Mouse (Mus musculus) limb, embryonic 10.5 days (tissue): ENCODE measurements at regions not wholly inside any gene's neighbourhood (a gene's known extent, or its start where the extent isn't known, plus 50 kb on each side); places are given as distances from the start of the nearest gene placed in this dataset.

ENCODE experiments used
- DNase-seq: peaks from one replicate; pipeline ENCODE4 v3.0.0-alpha.2; 2017; ENCODE audit warnings: low spot score
- H3K27ac ChIP-seq: fragments of 300-500 bp; sonication (generic); 2 replicates; pipeline ENCODE4 v1.5.1; 2016; ENCODE audit warnings: mild to moderate bottlenecking
- H3K27me3 ChIP-seq: fragments of 300-500 bp; sonication (generic); 2 replicates; pipeline ENCODE4 v1.6.1; 2016; ENCODE audit warnings: low read depth, mild to moderate bottlenecking; ENCODE audit not compliant: poor library complexity, severe bottlenecking
- H3K36me3 ChIP-seq: fragments of 300-500 bp; sonication (generic); 2 replicates; pipeline ENCODE4 v1.6.1; 2016; ENCODE audit warnings: mild to moderate bottlenecking, moderate library complexity
- H3K4me1 ChIP-seq: fragments of 300-500 bp; sonication (generic); 2 replicates; pipeline ENCODE4 v1.6.1; 2016
- H3K4me3 ChIP-seq: fragments of 300-500 bp; sonication (generic); 2 replicates; pipeline ENCODE4 v1.5.1; 2016; ENCODE audit warnings: mild to moderate bottlenecking, moderate library complexity
- H3K9me3 ChIP-seq: fragments of 300-500 bp; sonication (generic); replicated peaks from 2 replicates; pipeline ENCODE4 v1.6.1; 2016; ENCODE audit warnings: mild to moderate bottlenecking
- WGBS: fragments of 180-500 bp; shearing (Covaris S2); methylation state at CpG from one replicate; pipeline ENCODE4 v1.1.7; 2016; 5-methylcytosine and 5-hydroxymethylcytosine counted together

GRCm38 (mm10) chr4:7161411-7161810 lies 1077.4 kb downstream of the Car8 start:
- H3K9me3 ChIP-seq = no peaks in the 10 kb centered on the region
- DNase-seq = no peak
- H3K27ac ChIP-seq = no peak overlapping the region
- no peak overlapping the region for H3K4me3 ChIP-seq
- H3K4me1 ChIP-seq = no peaks in the 10 kb centered on the region
- whole genome bisulfite sequencing = 90% methylated on average over 4 of the region's 4 CpGs
- H3K27me3 ChIP-seq = no peaks in the 10 kb centered on the region
- no peaks in the 10 kb centered on the region for H3K36me3 ChIP-seq

GRCm38 (mm10) chr4:7157883-7158282 lies 1081.0 kb downstream of the Car8 start:
- no peak for DNase-seq
- no peak overlapping the region for H3K27ac ChIP-seq
- no peaks in the 10 kb centered on the region for H3K4me1 ChIP-seq
- H3K9me3 ChIP-seq = no peaks in the 10 kb centered on the region
- H3K36me3 ChIP-seq = no peaks in the 10 kb centered on the region
- 80% methylated on average over 3 of the region's 3 CpGs for WGBS
- no peaks in the 10 kb centered on the region for H3K27me3 ChIP-seq
- H3K4me3 ChIP-seq = no peak overlapping the region

GRCm38 (mm10) chr4:7154256-7154655 lies 1084.6 kb downstream of the Car8 start:
- H3K36me3 ChIP-seq = no peaks in the 10 kb centered on the region
- no peaks in the 10 kb centered on the region for H3K9me3 ChIP-seq
- no peak for DNase-seq
- H3K4me1 ChIP-seq = no peaks in the 10 kb centered on the region
- no peak overlapping the region for H3K4me3 ChIP-seq
- H3K27ac ChIP-seq = no peak overlapping the region
- 75% methylated on average over 3 of the region's 3 CpGs for WGBS
- no peaks in the 10 kb centered on the region for H3K27me3 ChIP-seq

GRCm38 (mm10) chr4:7153835-7154234 lies 1085.0 kb downstream of the Car8 start:
- DNase-seq = no peak
- H3K27me3 ChIP-seq = no peaks in the 10 kb centered on the region
- H3K9me3 ChIP-seq = no peaks in the 10 kb centered on the region
- no peaks in the 10 kb centered on the region for H3K4me1 ChIP-seq
- H3K36me3 ChIP-seq = no peaks in the 10 kb centered on the region
- WGBS = 14% methylated on average over 1 of the region's 1 CpGs
- H3K4me3 ChIP-seq = no peak overlapping the region
- H3K27ac ChIP-seq = no peak overlapping the region

GRCm38 (mm10) chr4:7145756-7146155 lies 1093.1 kb downstream of the Car8 start:
- Histone ChIP-seq H3K27ac (no peak overlapping the region), H3K4me3 (no peak overlapping the region), H3K9me3 (no peaks in the 10 kb centered on the region), H3K27me3 (no peaks in the 10 kb centered on the region), H3K4me1 (no peaks in the 10 kb centered on the region), H3K36me3 (no peaks in the 10 kb centered on the region)
- WGBS = 77% methylated on average over 2 of the region's 2 CpGs
- no peak for DNase-seq

GRCm38 (mm10) chr4:7144215-7144614 lies 1094.6 kb downstream of the Car8 start:
- H3K27me3 ChIP-seq = no peaks in the 10 kb centered on the region
- no peaks in the 10 kb centered on the region for H3K9me3 ChIP-seq
- H3K36me3 ChIP-seq = no peaks in the 10 kb centered on the region
- no peak overlapping the region for H3K4me3 ChIP-seq
- H3K27ac ChIP-seq = no peak overlapping the region
- H3K4me1 ChIP-seq = no peaks in the 10 kb centered on the region
- no peak for DNase-seq

GRCm38 (mm10) chr4:7143676-7144075 lies 1095.2 kb downstream of the Car8 start:
- WGBS = 88% methylated on average over 2 of the region's 2 CpGs
- no peaks in the 10 kb centered on the region for H3K9me3 ChIP-seq
- no peak for DNase-seq
- no peaks in the 10 kb centered on the region for H3K36me3 ChIP-seq
- H3K4me1 ChIP-seq = no peaks in the 10 kb centered on the region
- H3K4me3 ChIP-seq = no peak overlapping the region
- no peaks in the 10 kb centered on the region for H3K27me3 ChIP-seq
- no peak overlapping the region for H3K27ac ChIP-seq

- Histone ChIP-seq H3K36me3 (no peaks in the 10 kb centered on the region), H3K27me3 (no peaks in the 10 kb centered on the region), H3K27ac (no peak overlapping the region), H3K9me3 (no peaks in the 10 kb centered on the region), H3K4me3 (no peak overlapping the region), H3K4me1 (no peaks in the 10 kb centered on the region)
- 89% methylated on average over 6 of the region's 6 CpGs for WGBS
- DNase-seq = no peak
These were observed 1096.1 kb downstream of the Car8 start for GRCm38 (mm10) chr4:7142781-7143180.

GRCm38 (mm10) chr4:7112159-7112558 lies 1126.7 kb downstream of the Car8 start:
- Histone ChIP-seq H3K27ac (no peak overlapping the region), H3K9me3 (no peaks in the 10 kb centered on the region), H3K27me3 (no peaks in the 10 kb centered on the region), H3K36me3 (no peaks in the 10 kb centered on the region), H3K4me1 (no peaks in the 10 kb centered on the region), H3K4me3 (no peak overlapping the region)
- 82% methylated on average over 4 of the region's 4 CpGs for WGBS
- DNase-seq = no peak

- Histone ChIP-seq H3K9me3 (no peaks in the 10 kb centered on the region), H3K27ac (no peak overlapping the region), H3K4me3 (no peak overlapping the region), H3K36me3 (no peaks in the 10 kb centered on the region), H3K4me1 (no peaks in the 10 kb centered on the region), H3K27me3 (no peaks in the 10 kb centered on the region)
- no peak for DNase-seq
- WGBS = 87% methylated on average over 7 of the region's 7 CpGs
These were observed 1145.9 kb downstream of the Car8 start for GRCm38 (mm10) chr4:7092957-7093356.

GRCm38 (mm10) chr4:7091201-7091814 lies 1147.5 kb downstream of the Car8 start:
- DNase-seq = no peak
- H3K4me1 ChIP-seq = no peaks in the 10 kb centered on the region
- H3K27ac ChIP-seq = no peak overlapping the region
- H3K4me3 ChIP-seq = no peak overlapping the region
- H3K36me3 ChIP-seq = no peaks in the 10 kb centered on the region
- H3K27me3 ChIP-seq = no peaks in the 10 kb centered on the region
- no peaks in the 10 kb centered on the region for H3K9me3 ChIP-seq
